Mouse (Mus musculus) MEL (cell line): Measurements from ENCODE around the gene Pyroxd2. TPM values are rescaled to one million over a fixed set of nuclear protein-coding genes. Genes with fewer than 3 reads are reported as not detected.

Source experiments
- DNase-seq: peaks from one replicate; pipeline ENCODE4 v3.0.0; 2011; ENCODE audit warnings: low read depth, low spot score
- H3K27ac ChIP-seq: 2 replicates; pipeline ENCODE4 v1.5.1; 2012; ENCODE audit warnings: low read depth, mild to moderate bottlenecking, control low read depth, low read length, moderate library complexity; ENCODE audit not compliant: control insufficient read depth
- H3K27me3 ChIP-seq, 2 experiments: fragments of 150-350 bp in 1 of 2; sonication (generic) in 1 of 2; 2 replicates each; pipeline ENCODE4 v1.6.1; 2012; ENCODE audit warnings: low read length in 2 of 2, mild to moderate bottlenecking in 2 of 2, improper control_type of control experiment in 1 of 2, moderate library complexity in 1 of 2; ENCODE audit not compliant: insufficient read depth in 2 of 2, control insufficient read depth in 1 of 2
- H3K36me3 ChIP-seq, 2 experiments: 2 replicates each; pipeline ENCODE4 v1.6.1; 2012 to 2014; ENCODE audit warnings: low read length in 2 of 2, improper control_type of control experiment in 1 of 2, inconsistent platforms in 1 of 2, mild to moderate bottlenecking in 1 of 2; ENCODE audit not compliant: insufficient read depth in 2 of 2, control insufficient read depth in 1 of 2
- H3K4me1 ChIP-seq, 2 experiments: fragments of 150-350 bp in 1 of 2; sonication (generic) in 1 of 2; 2 replicates each; pipeline ENCODE4 v1.6.1; 2012; ENCODE audit warnings: low read length in 2 of 2, improper control_type of control experiment in 1 of 2, mild to moderate bottlenecking in 1 of 2; ENCODE audit not compliant: insufficient read depth in 2 of 2, control insufficient read depth in 1 of 2
- H3K4me3 ChIP-seq, 2 experiments: fragments of 150-350 bp in 1 of 2; sonication (generic) in 1 of 2; 2 replicates each; pipeline ENCODE4 v1.5.1; 2012; ENCODE audit warnings: low read depth in 2 of 2, low read length in 2 of 2, mild to moderate bottlenecking in 2 of 2, moderate library complexity in 2 of 2, control low read depth in 1 of 2, improper control_type of control experiment in 1 of 2; ENCODE audit not compliant: control insufficient read depth in 1 of 2, insufficient read depth in 1 of 2
- H3K79me2 ChIP-seq: 2 replicates; pipeline ENCODE4 v1.6.1; 2012; ENCODE audit warnings: mild to moderate bottlenecking, low read length, moderate library complexity; ENCODE audit not compliant: control insufficient read depth, poor library complexity, insufficient read depth
- H3K9ac ChIP-seq: 2 replicates; pipeline ENCODE4 v1.6.1; 2012; ENCODE audit warnings: low read depth, mild to moderate bottlenecking, control low read depth, low read length, moderate library complexity; ENCODE audit not compliant: control insufficient read depth, poor library complexity, severe bottlenecking
- H3K9me3 ChIP-seq: fragments of 150-350 bp; sonication (generic); replicated peaks from 2 replicates; pipeline ENCODE4 v1.6.1; 2012; ENCODE audit warnings: mild to moderate bottlenecking, low read length, improper control_type of control experiment, moderate library complexity; ENCODE audit not compliant: insufficient read depth
- CTCF ChIP-seq, 3 experiments: IDR thresholded peaks in 2 of 3; conservative IDR thresholded peaks in 1 of 3; 2 replicates each; pipeline ENCODE4 v1.5.1; 2011 to 2012; ENCODE audit warnings: low read length in 3 of 3, low read depth in 2 of 3, mild to moderate bottlenecking in 2 of 3, improper control_type of control experiment in 1 of 3, inconsistent platforms in 1 of 3, mixed read lengths in 1 of 3, moderate library complexity in 1 of 3; ENCODE audit not compliant: control insufficient read depth in 1 of 3, insufficient read depth in 1 of 3, poor library complexity in 1 of 3, severe bottlenecking in 1 of 3
- E2F4 ChIP-seq: IDR thresholded peaks from 2 replicates; pipeline ENCODE4 v1.6.1; 2011; ENCODE audit warnings: low read depth, low read length, improper control_type of control experiment, borderline replicate concordance
- ELF1 ChIP-seq: IDR thresholded peaks from 2 replicates; pipeline ENCODE4 v1.6.1; 2014; ENCODE audit warnings: low read depth, mild to moderate bottlenecking, inconsistent platforms, low read length, improper control_type of control experiment, moderate library complexity
- EP300 ChIP-seq, 2 experiments: IDR thresholded peaks; 2 replicates each; pipeline ENCODE4 v1.6.1; 2011; ENCODE audit warnings: improper control_type of control experiment in 2 of 2, low read length in 2 of 2, low read depth in 1 of 2, mild to moderate bottlenecking in 1 of 2
- ETS1 ChIP-seq: IDR thresholded peaks from 2 replicates; pipeline ENCODE4 v1.6.1; 2012; ENCODE audit warnings: low read depth, mild to moderate bottlenecking, inconsistent platforms, low read length, improper control_type of control experiment, moderate library complexity
- GABPA ChIP-seq: IDR thresholded peaks from 2 replicates; pipeline ENCODE4 v1.6.1; 2012; ENCODE audit warnings: low read depth, mild to moderate bottlenecking, inconsistent platforms, low read length, improper control_type of control experiment, moderate library complexity
- HCFC1 ChIP-seq: IDR thresholded peaks from 2 replicates; pipeline ENCODE4 v1.6.1; 2012; ENCODE audit warnings: low read depth, mild to moderate bottlenecking, inconsistent platforms, low read length, improper control_type of control experiment, moderate library complexity
- KAT2A ChIP-seq: conservative IDR thresholded peaks from 2 replicates; pipeline ENCODE4 v1.6.1; 2012; ENCODE audit warnings: low read depth, low read length, improper control_type of control experiment, inconsistent platforms
- MAFK ChIP-seq: IDR thresholded peaks from 2 replicates; pipeline ENCODE4 v1.6.1; 2011; ENCODE audit warnings: low read depth, mild to moderate bottlenecking, low read length, improper control_type of control experiment, borderline replicate concordance
- MAX ChIP-seq: IDR thresholded peaks from 2 replicates; pipeline ENCODE4 v1.6.1; 2011; ENCODE audit warnings: low read length, improper control_type of control experiment
- MEF2A ChIP-seq: IDR thresholded peaks from 2 replicates; pipeline ENCODE4 v1.6.1; 2014; ENCODE audit warnings: low read depth, mild to moderate bottlenecking, inconsistent platforms, low read length, improper control_type of control experiment; ENCODE audit not compliant: poor library complexity, insufficient replicate concordance, severe bottlenecking; ENCODE audit errors: extremely low read depth
- MYB ChIP-seq: IDR thresholded peaks from 2 replicates; pipeline ENCODE4 v1.6.1; 2011; ENCODE audit warnings: mild to moderate bottlenecking, low read depth, low read length, improper control_type of control experiment
- NRF1 ChIP-seq: IDR thresholded peaks from 2 replicates; pipeline ENCODE4 v1.6.1; 2014; ENCODE audit warnings: low read depth, mild to moderate bottlenecking, inconsistent platforms, low read length, improper control_type of control experiment, moderate library complexity; ENCODE audit not compliant: poor library complexity, insufficient read depth, severe bottlenecking
- POLR2A ChIP-seq, 2 experiments: IDR thresholded peaks; 2 replicates each; pipeline ENCODE4 v1.6.1; 2011 to 2012; ENCODE audit warnings: low read length in 2 of 2, mild to moderate bottlenecking in 2 of 2, control low read depth in 1 of 2, improper control_type of control experiment in 1 of 2, low read depth in 1 of 2, moderate library complexity in 1 of 2; ENCODE audit not compliant: control insufficient read depth in 1 of 2, insufficient read depth in 1 of 2, poor library complexity in 1 of 2
- POLR2AphosphoS2 ChIP-seq: IDR thresholded peaks from 2 replicates; pipeline ENCODE4 v1.6.1; 2011; ENCODE audit warnings: low read length, improper control_type of control experiment
- POLR2AphosphoS5 ChIP-seq: IDR thresholded peaks from 2 replicates; pipeline ENCODE4 v1.6.1; 2012; ENCODE audit warnings: low read depth, borderline replicate concordance, mild to moderate bottlenecking, inconsistent platforms, low read length, moderate library complexity, mixed read lengths
- RAD21 ChIP-seq: IDR thresholded peaks from 2 replicates; pipeline ENCODE4 v1.6.1; 2011; ENCODE audit warnings: mild to moderate bottlenecking, low read depth, low read length, improper control_type of control experiment
- RCOR1 ChIP-seq: IDR thresholded peaks from 2 replicates; pipeline ENCODE4 v1.6.1; 2012; ENCODE audit warnings: low read depth, mild to moderate bottlenecking, inconsistent platforms, low read length, improper control_type of control experiment
- SIN3A ChIP-seq: IDR thresholded peaks from 2 replicates; pipeline ENCODE4 v1.6.1; 2012; ENCODE audit warnings: low read length, improper control_type of control experiment, inconsistent platforms
- SMC3 ChIP-seq: IDR thresholded peaks from 2 replicates; pipeline ENCODE4 v1.6.1; 2011; ENCODE audit warnings: low read depth, low read length, improper control_type of control experiment
- TAL1 ChIP-seq: IDR thresholded peaks from 2 replicates; pipeline ENCODE4 v1.6.1; 2012; ENCODE audit warnings: mild to moderate bottlenecking, inconsistent platforms, low read length, moderate library complexity, mixed read lengths
- TBP ChIP-seq: IDR thresholded peaks from 2 replicates; pipeline ENCODE4 v1.8.0; 2011; ENCODE audit warnings: low read depth, low read length, improper control_type of control experiment
- USF1 ChIP-seq: IDR thresholded peaks from 2 replicates; pipeline ENCODE4 v1.6.1; 2014; ENCODE audit warnings: low read depth, mild to moderate bottlenecking, inconsistent platforms, low read length, improper control_type of control experiment, moderate library complexity
- USF2 ChIP-seq, 2 experiments: IDR thresholded peaks; 2 replicates each; pipeline ENCODE4 v1.6.1; 2011 to 2012; ENCODE audit warnings: improper control_type of control experiment in 2 of 2, low read length in 2 of 2, borderline replicate concordance in 1 of 2, inconsistent platforms in 1 of 2, low read depth in 1 of 2, mild to moderate bottlenecking in 1 of 2; ENCODE audit not compliant: insufficient read depth in 1 of 2
- ZKSCAN1 ChIP-seq: IDR thresholded peaks from 2 replicates; pipeline ENCODE4 v1.6.1; 2012; ENCODE audit warnings: low read depth, mild to moderate bottlenecking, inconsistent platforms, low read length, improper control_type of control experiment, moderate library complexity
- ZMIZ1 ChIP-seq: IDR thresholded peaks from 2 replicates; pipeline ENCODE4 v1.6.1; 2012; ENCODE audit warnings: low read depth, mild to moderate bottlenecking, inconsistent platforms, low read length, improper control_type of control experiment, moderate library complexity
- polyA plus RNA-seq, 2 experiments: library from polyadenylated mRNA; stranded (reverse) in 1 of 2; unstranded in 1 of 2; fragments of >175 nt in 1 of 2; fragments of >200 nt in 1 of 2; gene quantifications; 2 replicates each; pipeline versions ENCODE4 v1.2.1 to v1.2.4; 2012; ENCODE audit warnings: low replicate concordance in 2 of 2, low read depth in 1 of 2; ENCODE audit not compliant: insufficient read length in 2 of 2, insufficient read depth in 1 of 2, missing spikeins in 1 of 2
- total RNA-seq: library from RNA; depleted of rRNA; stranded (reverse); fragments of 300-350 nt; gene quantifications from 2 replicates; pipeline ENCODE4 v1.2.3, GENCODE M21; 2012

The Pyroxd2 gene
- total and polyA plus RNA-seq, 3 experiments = 4.1 to 17.0 TPM; not detected in 1

- TF ChIP-seq HCFC1 = no peak
- TF ChIP-seq TAL1 = no peak
- TF ChIP-seq KAT2A = no peak
- no peak for TF ChIP-seq SMC3
- no peak for TF ChIP-seq MEF2A
- no peak for TF ChIP-seq MAX
- no peak for TF ChIP-seq EP300 (IDR thresholded peaks at IDR 0.05; ENCODE audit: low read depth in 1 of 2, low read length in 2 of 2)
- TF ChIP-seq USF2 (IDR thresholded peaks at IDR 0.05; ENCODE audit: borderline replicate concordance in 1 of 2, insufficient read depth in 1 of 2, low read depth in 1 of 2, low read length in 2 of 2) = no peak
- no peak for TF ChIP-seq ZMIZ1
- no peak for TF ChIP-seq NRF1
- TF ChIP-seq RAD21 = no peak
- no peak for TF ChIP-seq GABPA
- no peak for TF ChIP-seq TBP
- TF ChIP-seq POLR2AphosphoS5 = no peak
- TF ChIP-seq POLR2A (IDR thresholded peaks at IDR 0.05; ENCODE audit: control insufficient read depth in 1 of 2, insufficient read depth in 1 of 2, low read depth in 1 of 2, low read length in 2 of 2, poor library complexity in 1 of 2) = no peak
- Histone ChIP-seq H3K4me1 (no peaks in the 10 kb centered on the region; a peak in 1 of 4 replicates), H3K4me3 (no peak overlapping the region), H3K9ac (no peak overlapping the region), H3K36me3 (0 out of 4 replicates have a peak, but pooled peaks cover 0 to 3% of the 10 kb centered on the region in 2 experiments), H3K27me3 (peaks cover 1 to 3% of the 10 kb centered on the region in 2 experiments; a peak in 2 of 4 replicates), H3K79me2 (no peaks in the 10 kb centered on the region), H3K27ac (no peak overlapping the region), H3K9me3 (no peaks in the 10 kb centered on the region)
- DNase-seq = no peak
These were observed 53.1 kb downstream of the Pyroxd2 start for GRCm38 (mm10) chr19:42699426-42699825.

GRCm38 (mm10) chr19:42698576-42698975 lies 54.0 kb downstream of the Pyroxd2 start:
- Histone ChIP-seq H3K27ac (no peak overlapping the region), H3K4me3 (no peak overlapping the region), H3K9me3 (no peaks in the 10 kb centered on the region), H3K79me2 (no peaks in the 10 kb centered on the region), H3K9ac (no peak overlapping the region), H3K4me1 (no peaks in the 10 kb centered on the region; a peak in 1 of 4 replicates), H3K36me3 (0 out of 4 replicates have a peak, but pooled peaks cover 0 to 3% of the 10 kb centered on the region in 2 experiments), H3K27me3 (peaks cover 0 to 3% of the 10 kb centered on the region in 2 experiments; a peak in 2 of 4 replicates)
- TF ChIP-seq RCOR1 (no peak), CTCF (IDR thresholded peaks at IDR 0.05 in 2 of 3, conservative IDR thresholded peaks at IDR 0.05 in 1 of 3; ENCODE audit: control insufficient read depth in 1 of 3, insufficient read depth in 1 of 3, low read depth in 2 of 3, low read length in 3 of 3, poor library complexity in 1 of 3, severe bottlenecking in 1 of 3) (no peak), HCFC1 (no peak), MEF2A (no peak), USF2 (IDR thresholded peaks at IDR 0.05; ENCODE audit: borderline replicate concordance in 1 of 2, insufficient read depth in 1 of 2, low read depth in 1 of 2, low read length in 2 of 2) (no peak), SIN3A (no peak), ZKSCAN1 (no peak), ETS1 (no peak), POLR2AphosphoS2 (no peak), KAT2A (no peak), SMC3 (no peak), MYB (no peak), EP300 (IDR thresholded peaks at IDR 0.05; ENCODE audit: low read depth in 1 of 2, low read length in 2 of 2) (no peak), ELF1 (no peak), E2F4 (no peak), MAFK (no peak), MAX (no peak), USF1 (no peak)
- DNase-seq = no peak
